Mouse (Mus musculus): ENCODE measurements at regions not wholly inside any gene's neighbourhood (a gene's known extent, or its start where the extent isn't known, plus 50 kb on each side); places are given as distances from the start of the nearest gene placed in this dataset.
"Not testable (repeated sequence)": the region's sequence is repeated elsewhere in the genome, so short reads cannot be mapped to it uniquely, and the experiment has no call there.

DNA sequence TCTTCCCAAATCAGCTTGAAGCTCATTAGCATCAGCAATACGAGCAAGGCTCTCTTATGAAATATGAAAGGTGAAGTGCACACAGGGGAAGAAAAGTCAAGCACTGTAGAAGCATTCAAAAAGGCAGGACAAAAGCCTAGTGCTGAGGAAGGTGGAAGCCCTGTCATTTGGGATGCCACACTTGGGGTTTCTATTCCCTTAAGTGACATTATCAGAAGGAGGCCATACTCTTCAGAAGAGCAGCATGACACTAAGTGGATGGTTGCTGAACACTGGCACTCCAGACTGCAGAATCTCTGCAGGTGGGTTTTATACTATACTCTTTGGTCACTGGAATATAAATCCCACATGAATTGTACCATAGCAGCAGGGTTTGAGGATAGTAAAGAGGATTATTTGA, 120.4 kb upstream of the Pcsk1 start:
- H3K27me3 ChIP-seq = peaks cover 6% of the 10 kb centered on the region
- TF ChIP-seq CTCF (IDR thresholded peaks at IDR 0.05) = no peak
- ATAC-seq (no peak), DNase-seq (ENCODE audit: low read depth, low spot score) (no peak)
- in situ Hi-C loops (cut with MboI; ENCODE audit: low pct_unique_long_range_greater_than_20kb) = no loop called here
- CTCF ChIA-PET = interaction anchor here (1.2 kb wide), 1 partner anchor 29 kb away, joined by 3 read pairs; no protein-coding TSS in a partner anchor
- POLR2A ChIA-PET = no interaction called here

DNA sequence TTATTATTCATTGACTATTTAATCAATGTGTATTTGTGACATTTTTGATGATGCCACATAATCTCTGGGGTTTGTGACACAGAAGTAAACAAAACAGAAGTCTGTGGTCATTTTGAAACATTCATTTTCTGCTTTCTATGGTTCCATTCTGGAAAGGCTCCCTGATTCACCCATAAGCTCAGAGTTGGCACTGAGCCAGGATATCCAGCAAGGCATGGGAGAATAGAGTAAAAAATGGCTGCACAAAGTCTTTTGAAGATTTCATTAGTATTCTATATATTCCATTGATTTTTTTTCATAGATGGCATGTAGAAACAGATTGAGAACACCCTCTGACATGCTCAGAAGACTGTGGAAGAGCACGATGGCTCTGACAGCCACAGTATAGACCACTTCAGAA, 133.8 kb upstream of the Pcsk1 start:
- ATAC-seq = no peak
- in situ Hi-C loops (cut with MboI; ENCODE audit: low pct_unique_long_range_greater_than_20kb) = no loop called here
- peaks cover 3% of the 10 kb centered on the region for H3K27me3 ChIP-seq
- no peak for TF ChIP-seq CTCF (IDR thresholded peaks at IDR 0.05)
- DNase-seq (ENCODE audit: low read depth, low spot score) = no peak
- ChIA-PET POLR2A (no interaction called here), CTCF (interaction anchor here (1.6 kb wide), 1 partner anchor 40 kb away, joined by 3 read pairs; no protein-coding TSS in a partner anchor)

DNA sequence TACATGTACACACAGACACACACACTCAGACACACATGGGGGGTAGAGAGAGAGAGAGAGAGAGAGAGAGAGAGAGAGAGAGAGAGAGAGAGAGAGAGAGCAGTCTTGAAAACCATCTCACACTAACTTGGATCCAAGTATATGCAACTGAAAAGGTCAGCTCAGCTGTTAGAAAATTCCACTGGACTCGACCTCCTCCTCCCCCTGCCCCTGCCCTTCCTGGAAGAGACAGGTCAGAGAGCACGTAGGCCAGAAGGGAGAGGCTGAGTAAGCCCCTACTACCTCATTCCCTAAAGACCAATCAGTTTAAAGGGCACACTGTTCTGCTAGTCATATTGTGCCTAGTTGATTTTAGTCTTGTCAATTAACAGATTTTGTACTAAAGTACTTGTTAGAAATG, 105.0 kb upstream of the Cast start:
- CTCF ChIA-PET; H3K27me3 ChIP-seq; ATAC-seq; in situ Hi-C loops (cut with MboI; ENCODE audit: low pct_unique_long_range_greater_than_20kb); DNase-seq (ENCODE audit: low read depth, low spot score): not testable (repeated sequence)
- POLR2A ChIA-PET = interaction anchor here (0.6 kb wide), 1 partner anchor 279 kb away, joined by 4 read pairs; no protein-coding TSS in a partner anchor

DNA sequence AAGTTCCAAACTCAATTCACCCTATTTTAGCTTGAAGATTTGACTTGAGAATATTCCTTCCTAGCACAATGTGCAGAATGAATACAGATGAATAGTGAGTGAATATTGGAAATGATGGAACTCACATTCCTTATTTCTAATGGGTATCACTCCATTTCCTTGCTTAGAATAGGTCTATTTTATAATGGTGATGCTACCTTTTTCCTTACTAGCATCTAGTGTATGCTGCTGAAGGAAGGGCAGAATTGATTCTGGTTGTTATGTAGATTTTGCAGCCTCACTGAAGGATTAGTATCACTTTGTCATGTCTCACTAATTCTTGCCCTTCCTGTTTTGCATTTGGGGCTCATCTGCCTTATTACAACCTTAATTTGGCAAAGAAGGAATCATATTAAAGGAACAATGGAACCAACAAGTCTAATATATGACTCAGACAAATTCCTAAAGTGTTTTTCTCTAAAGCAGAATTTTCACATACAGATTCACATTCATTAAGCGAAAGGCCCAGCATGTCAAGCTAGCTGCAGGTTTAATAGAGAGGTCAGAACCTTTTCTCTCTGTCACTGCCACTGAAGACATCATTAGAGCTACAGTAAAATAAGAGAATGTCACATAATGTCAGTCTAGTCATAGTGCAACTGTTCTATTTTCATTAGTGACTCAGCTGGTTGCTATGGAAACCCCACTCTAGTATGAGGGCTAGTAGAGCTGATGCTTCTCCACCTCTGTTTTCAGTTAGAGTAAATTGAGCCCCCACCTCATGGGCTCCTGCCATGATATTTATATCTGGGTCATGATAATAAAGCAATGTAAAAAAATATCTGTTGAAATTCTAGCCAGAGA, 94.8 kb upstream of the Cast start:
- DNase-seq (ENCODE audit: low read depth, low spot score) (no peak), ATAC-seq (no peak)
- H3K27me3 ChIP-seq = peaks cover 4% of the 10 kb centered on the region
- TF ChIP-seq CTCF (IDR thresholded peaks at IDR 0.05) = no peak
- ChIA-PET POLR2A (no interaction called here), CTCF (no interaction called here)
- in situ Hi-C loops (cut with MboI; ENCODE audit: low pct_unique_long_range_greater_than_20kb) = no loop called here

- POLR2A ChIA-PET = no interaction called here
- peaks cover 3% of the 10 kb centered on the region for H3K27me3 ChIP-seq
- in situ Hi-C loops (cut with MboI; ENCODE audit: low pct_unique_long_range_greater_than_20kb) = no loop called here
- TF ChIP-seq CTCF (IDR thresholded peaks at IDR 0.05) = no peak
- CTCF ChIA-PET = no interaction called here
- no peak for ATAC-seq
- DNase-seq (ENCODE audit: low read depth, low spot score) = no peak
These were observed 81.4 kb upstream of the Cast start for GRCm38 (mm10) chr13:74889859-74890469.

DNA sequence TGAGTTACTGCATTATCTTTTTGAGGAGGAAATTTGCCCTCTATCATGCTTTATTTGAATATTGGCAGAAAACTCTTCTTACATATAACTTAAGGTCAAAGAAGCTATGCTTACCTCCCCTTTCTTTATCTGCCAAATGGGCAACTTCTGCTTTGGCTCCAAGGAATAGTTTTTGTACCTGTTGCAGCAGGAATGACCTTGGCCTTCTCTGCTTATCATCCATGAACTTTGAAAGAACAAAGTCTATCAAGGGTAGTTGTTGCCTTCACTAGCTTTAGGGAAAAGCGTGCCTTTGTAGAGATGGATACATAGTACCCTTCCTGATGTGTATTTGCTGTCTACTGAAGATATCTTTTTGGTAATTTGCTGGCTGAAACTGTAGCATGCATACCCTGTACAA, 59.1 kb upstream of the Cast start:
- CTCF ChIA-PET = no interaction called here
- H3K27me3 ChIP-seq = peaks cover 36% of the 10 kb centered on the region
- TF ChIP-seq CTCF (IDR thresholded peaks at IDR 0.05) = no peak
- in situ Hi-C loops (cut with MboI; ENCODE audit: low pct_unique_long_range_greater_than_20kb) = loop anchor here (10.0 to 25.0 kb wide), 2 partner anchors 327 to 995 kb away; no protein-coding TSS in a partner anchor
- DNase-seq (ENCODE audit: low read depth, low spot score) = no peak
- no peak for ATAC-seq
- POLR2A ChIA-PET = no interaction called here

DNA sequence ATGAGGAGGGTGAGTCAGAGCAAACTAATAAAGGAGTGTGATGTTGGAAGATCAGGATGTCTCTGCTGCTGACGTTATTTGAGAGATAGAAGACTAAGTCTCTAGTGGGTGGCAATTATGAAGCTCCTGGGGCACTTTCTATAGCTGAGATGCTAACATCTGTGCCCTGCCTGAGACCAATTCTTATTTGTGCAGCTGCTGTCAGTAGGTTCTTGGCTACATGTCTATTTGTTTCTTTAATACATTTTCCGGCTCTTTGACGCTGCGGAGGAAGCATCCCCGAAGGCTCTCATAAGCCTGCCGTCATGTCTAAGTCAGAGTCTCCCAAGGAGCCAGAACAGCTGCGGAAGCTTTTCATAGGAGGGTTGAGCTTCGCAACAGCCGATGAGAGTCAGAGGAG, 55.4 kb upstream of the Cast start:
- DNase-seq (ENCODE audit: low read depth, low spot score) (no peak), ATAC-seq (no peak)
- in situ Hi-C loops (cut with MboI; ENCODE audit: low pct_unique_long_range_greater_than_20kb) = loop anchor here (10.0 to 25.0 kb wide), 2 partner anchors 331 to 998 kb away; no protein-coding TSS in a partner anchor
- POLR2A ChIA-PET = no interaction called here
- peaks cover 44% of the 10 kb centered on the region for H3K27me3 ChIP-seq
- CTCF ChIA-PET = no interaction called here
- TF ChIP-seq CTCF (IDR thresholded peaks at IDR 0.05) = no peak

GRCm38 (mm10) chr13:74861373-74861970, 52.9 kb upstream of the Cast start:
- ChIA-PET POLR2A (no interaction called here), CTCF (no interaction called here)
- DNase-seq (ENCODE audit: low read depth, low spot score) (no peak), ATAC-seq (no peak)
- in situ Hi-C loops (cut with MboI; ENCODE audit: low pct_unique_long_range_greater_than_20kb) = loop anchor here (10.0 to 25.0 kb wide), 2 partner anchors 333 to 1001 kb away; no protein-coding TSS in a partner anchor
- H3K27me3 ChIP-seq = peaks cover 54% of the 10 kb centered on the region
- TF ChIP-seq CTCF (IDR thresholded peaks at IDR 0.05) = peak; percentile 52
